Mouse (Mus musculus): ENCODE data around the gene Cpvl. TPM values are rescaled to one million over a fixed set of nuclear protein-coding genes. Genes with fewer than 3 reads are reported as not detected.

The Cpvl gene
- polyA plus RNA-seq, 1 experiment from 2014 or later, result 0.18 TPM

DNA sequence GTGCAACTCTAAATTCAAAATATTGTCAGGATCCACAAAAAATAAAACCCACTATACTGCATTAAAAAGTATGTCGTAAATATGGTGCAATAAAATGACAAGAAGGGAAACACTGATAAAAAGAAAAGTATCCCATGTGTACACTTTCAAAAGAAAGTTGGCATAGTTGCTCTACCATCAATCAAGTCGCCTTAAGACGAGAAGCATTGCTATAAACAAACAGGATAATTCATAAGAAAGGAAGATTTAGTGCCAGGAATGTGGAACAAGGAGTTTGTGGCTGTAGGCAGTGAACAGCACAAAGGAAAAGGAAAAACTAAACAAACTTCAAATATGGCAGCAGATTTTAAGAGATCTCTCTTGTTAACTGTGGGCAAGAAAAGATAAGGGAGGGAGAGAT lies 84.7 kb downstream of the Cpvl start:
- ATAC-seq (replicated peaks; ENCODE audit: insufficient number of reproducible peaks, low FRiP score, low TSS enrichment, low read depth) (no peak), DNase-seq (ENCODE audit: low spot score) (no peak)
- Histone ChIP-seq H3K36me3 (replicated peaks; ENCODE audit: control insufficient read depth, insufficient read depth, low read depth, low read length) (no peaks in the 10 kb centered on the region), H3K27ac (replicated peaks; ENCODE audit: low read depth, low read length) (no peak overlapping the region), H3K4me3 (ENCODE audit: low read depth, low read length) (no peak overlapping the region), H3K9ac (replicated peaks; ENCODE audit: low read length) (no peak overlapping the region), H3K4me1 (ENCODE audit: control insufficient read depth, insufficient read depth, low read length) (no peaks in the 10 kb centered on the region), H3K27me3 (ENCODE audit: control insufficient read depth, insufficient read depth, low read length) (no peaks in the 10 kb centered on the region), H3K9me3 (replicated peaks; ENCODE audit: control insufficient read depth, low read length) (no peaks in the 10 kb centered on the region), H3K4me2 (ENCODE audit: low read depth, low read length) (no peak overlapping the region)
- 78% methylated on average over 3 of the region's 3 CpGs for WGBS

DNA sequence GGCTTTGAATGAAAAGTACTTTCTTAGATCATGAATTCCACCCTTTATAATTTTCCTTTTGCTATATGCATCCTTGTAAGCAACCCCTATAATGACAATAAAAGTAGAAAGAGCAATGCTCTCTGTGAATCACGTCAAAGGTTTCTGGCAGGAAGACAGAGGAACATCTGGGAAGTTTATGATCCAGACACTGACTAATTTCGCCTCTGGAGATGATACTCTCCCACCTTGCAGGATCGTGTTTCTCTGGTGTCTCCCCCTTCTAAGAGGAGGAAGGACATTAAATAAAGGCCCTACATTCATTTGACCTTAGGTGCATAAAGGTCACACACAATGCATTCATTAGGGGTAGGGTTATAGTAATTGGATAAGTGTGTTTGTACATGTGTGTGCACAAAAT lies 87.4 kb downstream of the Cpvl start:
- Histone ChIP-seq H3K9me3 (replicated peaks; ENCODE audit: control insufficient read depth, low read length) (no peaks in the 10 kb centered on the region), H3K27me3 (ENCODE audit: control insufficient read depth, insufficient read depth, low read length) (no peaks in the 10 kb centered on the region), H3K36me3 (replicated peaks; ENCODE audit: control insufficient read depth, insufficient read depth, low read depth, low read length) (no peaks in the 10 kb centered on the region), H3K4me1 (ENCODE audit: control insufficient read depth, insufficient read depth, low read length) (no peaks in the 10 kb centered on the region), H3K9ac (replicated peaks; ENCODE audit: low read length) (no peak overlapping the region), H3K4me2 (ENCODE audit: low read depth, low read length) (no peak overlapping the region), H3K4me3 (ENCODE audit: low read depth, low read length) (no peak overlapping the region), H3K27ac (replicated peaks; ENCODE audit: low read depth, low read length) (no peak overlapping the region)
- no peak for DNase-seq (ENCODE audit: low spot score)
- ATAC-seq (replicated peaks; ENCODE audit: insufficient number of reproducible peaks, low FRiP score, low TSS enrichment, low read depth), result no peak
- WGBS, result 47% methylated on average over 3 of the region's 3 CpGs

GRCm38 (mm10) chr6:53884931-53885330 lies 93.5 kb downstream of the Cpvl start:
- Histone ChIP-seq H3K4me1 (ENCODE audit: control insufficient read depth, insufficient read depth, low read length) (no peaks in the 10 kb centered on the region), H3K4me3 (ENCODE audit: low read depth, low read length) (no peak overlapping the region)

DNA sequence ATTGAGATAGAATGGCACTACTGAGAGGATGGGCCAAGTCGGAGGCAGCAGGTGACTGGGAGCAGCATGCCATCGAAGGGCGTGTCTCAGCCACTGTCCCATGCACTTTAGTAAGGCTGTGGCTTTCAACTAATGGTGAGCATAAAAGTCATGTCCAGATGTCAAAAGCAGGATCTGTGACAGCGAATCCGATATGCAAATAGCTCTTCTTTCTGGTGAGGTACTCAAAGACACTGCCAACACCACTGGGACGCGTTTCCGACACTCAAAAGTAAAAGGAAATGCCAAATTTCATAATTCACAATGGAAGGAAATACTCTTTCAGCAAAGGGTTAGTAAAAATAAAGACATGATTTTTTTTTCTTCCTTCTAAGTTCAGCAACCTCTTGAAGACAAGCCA lies 94.0 kb downstream of the Cpvl start:
- H3K4me1 ChIP-seq (ENCODE audit: control insufficient read depth, insufficient read depth, low read length), result no peaks in the 10 kb centered on the region
- H3K27ac ChIP-seq (replicated peaks; ENCODE audit: low read depth, low read length), result no peak overlapping the region
- H3K27me3 ChIP-seq (ENCODE audit: control insufficient read depth, insufficient read depth, low read length), result no peaks in the 10 kb centered on the region
- H3K4me3 ChIP-seq (ENCODE audit: low read depth, low read length), result no peak overlapping the region
- DNase-seq (ENCODE audit: low spot score) (no peak), ATAC-seq (replicated peaks; ENCODE audit: insufficient number of reproducible peaks, low FRiP score, low TSS enrichment, low read depth) (no peak)
- H3K9ac ChIP-seq (replicated peaks; ENCODE audit: low read length), result no peak overlapping the region
- no peaks in the 10 kb centered on the region for H3K36me3 ChIP-seq (replicated peaks; ENCODE audit: control insufficient read depth, insufficient read depth, low read depth, low read length)
- H3K4me2 ChIP-seq (ENCODE audit: low read depth, low read length), result no peak overlapping the region
- H3K9me3 ChIP-seq (replicated peaks; ENCODE audit: control insufficient read depth, low read length), result no peaks in the 10 kb centered on the region
- 88% methylated on average over 8 of the region's 8 CpGs for WGBS

More at GRCm38 (mm10) chr6:53884931-53885330, 93.5 kb downstream of the Cpvl start:
- Histone ChIP-seq H3K27ac (replicated peaks; ENCODE audit: low read depth, low read length) (no peak overlapping the region), H3K36me3 (replicated peaks; ENCODE audit: control insufficient read depth, insufficient read depth, low read depth, low read length) (no peaks in the 10 kb centered on the region), H3K27me3 (ENCODE audit: control insufficient read depth, insufficient read depth, low read length) (no peaks in the 10 kb centered on the region), H3K4me2 (ENCODE audit: low read depth, low read length) (no peak overlapping the region), H3K9me3 (replicated peaks; ENCODE audit: control insufficient read depth, low read length) (no peaks in the 10 kb centered on the region), H3K9ac (replicated peaks; ENCODE audit: low read length) (no peak overlapping the region)
- DNase-seq (ENCODE audit: low spot score) (no peak), ATAC-seq (replicated peaks; ENCODE audit: insufficient number of reproducible peaks, low FRiP score, low TSS enrichment, low read depth) (no peak)
- 80% methylated on average over 4 of the region's 4 CpGs for WGBS

- Histone ChIP-seq H3K4me1 (ENCODE audit: control insufficient read depth, insufficient read depth, low read length) (no peaks in the 10 kb centered on the region), H3K4me2 (ENCODE audit: low read depth, low read length) (no peak overlapping the region), H3K9me3 (replicated peaks; ENCODE audit: control insufficient read depth, low read length) (no peaks in the 10 kb centered on the region), H3K27ac (replicated peaks; ENCODE audit: low read depth, low read length) (no peak overlapping the region; the same call in 1 of the 2 replicates), H3K27me3 (ENCODE audit: control insufficient read depth, insufficient read depth, low read length) (no peaks in the 10 kb centered on the region), H3K9ac (replicated peaks; ENCODE audit: low read length) (no peak overlapping the region), H3K4me3 (ENCODE audit: low read depth, low read length) (no peak overlapping the region), H3K36me3 (replicated peaks; ENCODE audit: control insufficient read depth, insufficient read depth, low read depth, low read length) (no peaks in the 10 kb centered on the region)
- ATAC-seq (replicated peaks; ENCODE audit: insufficient number of reproducible peaks, low FRiP score, low TSS enrichment, low read depth), result no peak
- 42% methylated on average over 7 of the region's 7 CpGs for whole genome bisulfite sequencing
- DNase-seq (ENCODE audit: low spot score), result no peak
These were observed 95.1 kb downstream of the Cpvl start for GRCm38 (mm10) chr6:53883405-53883804.

DNA sequence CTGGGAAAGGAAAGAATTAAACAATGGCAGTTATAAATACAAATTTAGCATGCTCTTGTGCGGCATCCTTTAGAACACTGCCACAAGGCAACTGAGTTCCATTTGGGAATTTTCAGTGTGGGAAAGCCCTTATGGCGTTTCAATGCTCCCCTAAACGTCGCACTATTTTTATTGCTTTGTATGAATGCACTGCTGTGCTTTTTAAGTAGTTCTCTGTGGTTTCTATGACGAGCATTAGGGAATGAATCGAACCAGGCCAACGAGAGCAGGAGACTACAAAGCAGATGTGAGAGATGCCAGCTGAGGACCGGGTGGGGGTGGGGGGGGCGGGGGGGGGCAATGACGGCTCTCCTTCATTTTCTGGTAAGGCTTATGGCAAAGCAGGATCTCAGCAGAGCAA lies 96.8 kb downstream of the Cpvl start:
- no peaks in the 10 kb centered on the region for H3K27me3 ChIP-seq (ENCODE audit: control insufficient read depth, insufficient read depth, low read length)
- no peak overlapping the region for H3K4me3 ChIP-seq (ENCODE audit: low read depth, low read length)
- DNase-seq (ENCODE audit: low spot score), result no peak
- no peaks in the 10 kb centered on the region for H3K36me3 ChIP-seq (replicated peaks; ENCODE audit: control insufficient read depth, insufficient read depth, low read depth, low read length)
- H3K9me3 ChIP-seq (replicated peaks; ENCODE audit: control insufficient read depth, low read length), result no peaks in the 10 kb centered on the region
- H3K9ac ChIP-seq (replicated peaks; ENCODE audit: low read length), result no peak overlapping the region
- H3K4me1 ChIP-seq (ENCODE audit: control insufficient read depth, insufficient read depth, low read length), result no peaks in the 10 kb centered on the region
- 39% methylated on average over 10 of the region's 10 CpGs for WGBS
- H3K4me2 ChIP-seq (ENCODE audit: low read depth, low read length), result no peak overlapping the region
- no peak overlapping the region for H3K27ac ChIP-seq (replicated peaks; ENCODE audit: low read depth, low read length)
- ATAC-seq (replicated peaks; ENCODE audit: insufficient number of reproducible peaks, low FRiP score, low TSS enrichment, low read depth), result no peak

DNA sequence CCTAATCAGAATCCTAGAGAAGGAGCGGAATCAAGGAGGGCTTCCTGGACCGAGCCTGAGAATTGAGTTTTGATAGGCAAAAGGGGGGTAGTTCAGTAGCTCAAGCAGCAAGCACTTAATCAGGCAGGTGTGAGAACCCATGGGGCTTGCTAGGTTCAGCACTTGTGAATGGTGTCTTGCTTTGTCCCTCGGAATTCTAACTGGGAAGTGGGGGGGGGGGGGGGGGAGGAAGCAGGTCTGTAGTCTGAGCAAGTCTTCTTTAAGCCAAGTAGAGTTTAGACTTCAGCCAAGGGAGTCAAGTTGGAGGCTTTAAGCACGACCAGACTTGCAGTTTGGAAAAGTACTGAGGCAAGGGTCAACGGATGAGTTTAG lies 97.2 kb downstream of the Cpvl start:
- Histone ChIP-seq H3K27me3 (ENCODE audit: control insufficient read depth, insufficient read depth, low read length) (no peaks in the 10 kb centered on the region), H3K4me1 (ENCODE audit: control insufficient read depth, insufficient read depth, low read length) (no peaks in the 10 kb centered on the region), H3K36me3 (replicated peaks; ENCODE audit: control insufficient read depth, insufficient read depth, low read depth, low read length) (no peaks in the 10 kb centered on the region), H3K4me3 (ENCODE audit: low read depth, low read length) (no peak overlapping the region), H3K9me3 (replicated peaks; ENCODE audit: control insufficient read depth, low read length) (no peaks in the 10 kb centered on the region), H3K27ac (replicated peaks; ENCODE audit: low read depth, low read length) (no peak overlapping the region), H3K9ac (replicated peaks; ENCODE audit: low read length) (no peak overlapping the region), H3K4me2 (ENCODE audit: low read depth, low read length) (no peak overlapping the region; the same call in 1 of the 2 replicates)
- DNase-seq (ENCODE audit: low spot score) (no peak), ATAC-seq (replicated peaks; ENCODE audit: insufficient number of reproducible peaks, low FRiP score, low TSS enrichment, low read depth) (no peak)
- WGBS, result 36% methylated on average over 5 of the region's 5 CpGs

DNA sequence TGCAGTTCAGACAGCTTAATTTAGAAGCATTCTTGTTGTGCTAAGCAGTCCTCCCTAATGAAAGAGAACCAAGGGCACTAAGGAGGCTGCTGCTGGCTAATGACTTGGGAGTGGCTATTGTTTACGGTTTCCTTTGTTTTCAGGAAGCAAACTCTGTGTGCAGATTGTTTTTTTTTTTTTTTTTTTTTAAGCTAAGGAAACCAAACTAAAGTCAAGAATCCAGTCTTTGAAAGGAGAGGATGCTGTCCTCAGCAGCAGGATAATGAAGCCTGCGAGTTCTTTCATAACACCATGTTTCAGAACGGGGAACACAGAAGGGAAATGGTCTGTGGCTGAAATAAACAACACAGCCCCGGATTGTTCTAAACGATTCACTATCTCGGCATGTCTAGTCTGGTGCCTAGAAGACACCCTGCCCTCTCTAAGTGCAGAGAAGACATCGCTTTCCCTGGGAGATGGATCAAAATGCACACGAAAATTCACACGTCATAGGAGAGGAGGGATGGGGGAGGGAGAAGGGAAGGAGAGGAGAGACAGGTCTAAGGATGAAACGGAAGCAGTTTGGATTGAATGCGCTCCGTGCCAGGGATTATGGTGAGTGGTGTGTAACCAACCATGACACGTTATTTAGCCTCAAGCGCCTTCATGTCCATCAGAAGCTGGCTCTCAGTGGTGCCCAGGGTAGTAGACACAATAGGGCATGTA lies 97.8 kb downstream of the Cpvl start:
- DNase-seq (ENCODE audit: low spot score) (no peak), ATAC-seq (replicated peaks; ENCODE audit: insufficient number of reproducible peaks, low FRiP score, low TSS enrichment, low read depth) (no peak)
- Histone ChIP-seq H3K4me2 (ENCODE audit: low read depth, low read length) (peak overlapping the region; percentile 11; the same call in 1 of the 2 replicates), H3K4me1 (ENCODE audit: control insufficient read depth, insufficient read depth, low read length) (no peaks in the 10 kb centered on the region), H3K4me3 (ENCODE audit: low read depth, low read length) (no peak overlapping the region), H3K27ac (replicated peaks; ENCODE audit: low read depth, low read length) (no peak overlapping the region), H3K36me3 (replicated peaks; ENCODE audit: control insufficient read depth, insufficient read depth, low read depth, low read length) (no peaks in the 10 kb centered on the region), H3K9ac (replicated peaks; ENCODE audit: low read length) (no peak overlapping the region), H3K27me3 (ENCODE audit: control insufficient read depth, insufficient read depth, low read length) (no peaks in the 10 kb centered on the region), H3K9me3 (replicated peaks; ENCODE audit: control insufficient read depth, low read length) (no peaks in the 10 kb centered on the region)
- 18% methylated on average over 14 of the region's 14 CpGs for WGBS
